Mouse (Mus musculus): ENCODE measurements at regions not wholly inside any gene's neighbourhood (a gene's known extent, or its start where the extent isn't known, plus 50 kb on each side); places are given as distances from the start of the nearest gene placed in this dataset.

DNA sequence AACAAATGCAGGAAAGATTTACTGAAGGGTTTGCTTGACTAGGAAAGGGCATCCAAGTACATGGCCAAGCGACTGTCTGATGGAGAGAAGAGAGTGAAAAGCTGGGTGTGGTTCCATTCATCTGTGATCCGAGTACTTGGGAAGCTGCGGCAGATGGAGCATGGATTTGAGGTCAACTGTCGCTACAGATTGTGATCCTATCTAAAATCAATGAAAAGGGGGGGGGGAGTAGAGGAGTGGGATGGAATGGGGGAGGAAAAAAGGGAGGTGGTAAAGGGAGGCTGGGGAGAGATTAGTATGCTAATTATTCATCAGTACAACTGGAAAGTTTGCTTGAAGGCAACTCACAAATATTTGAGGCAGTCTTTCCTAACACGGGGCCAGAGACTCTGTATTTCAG, 213.4 kb downstream of the Dyrk2 start:
- Histone ChIP-seq H3K4me1 (replicated peaks; ENCODE audit: control insufficient read depth, insufficient read depth, low read length) (no peaks in the 10 kb centered on the region), H3K9me3 (ENCODE audit: control insufficient read depth, low read length) (no peaks in the 10 kb centered on the region), H3K27me3 (ENCODE audit: control insufficient read depth, insufficient read depth, low read length) (no peaks in the 10 kb centered on the region), H3K27ac (no peak overlapping the region), H3K36me3 (replicated peaks; ENCODE audit: control insufficient read depth, insufficient read depth) (no peaks in the 10 kb centered on the region), H3K4me2 (replicated peaks) (no peak overlapping the region), H3K4me3 (replicated peaks; ENCODE audit: low read length) (no peak overlapping the region), H3K9ac (no peak overlapping the region)
- 82% methylated on average over 5 of the region's 5 CpGs for WGBS
- ATAC-seq (ENCODE audit: low FRiP score) (no peak), DNase-seq (ENCODE audit: low spot score) (no peak)

DNA sequence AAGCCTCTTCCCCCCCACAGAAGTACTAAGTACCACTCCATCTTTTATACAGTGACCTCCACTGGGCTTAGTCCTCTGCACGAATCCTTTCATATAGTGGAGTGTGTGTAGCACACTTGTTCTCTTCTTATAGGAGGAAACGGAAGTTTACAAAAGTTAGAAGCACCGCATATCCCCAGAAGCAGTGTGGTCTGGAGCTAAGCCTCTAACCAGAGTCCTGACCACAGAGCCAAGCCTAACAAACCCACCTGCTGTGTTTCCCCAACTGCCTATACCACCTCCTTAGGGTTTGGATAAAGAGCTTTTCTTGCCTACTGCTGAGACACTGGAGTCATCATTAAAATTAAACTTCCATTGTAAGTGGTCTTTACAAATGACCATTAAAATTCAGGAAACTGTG, 204.0 kb downstream of the Dyrk2 start:
- 59% methylated on average over 3 of the region's 3 CpGs for WGBS

DNA sequence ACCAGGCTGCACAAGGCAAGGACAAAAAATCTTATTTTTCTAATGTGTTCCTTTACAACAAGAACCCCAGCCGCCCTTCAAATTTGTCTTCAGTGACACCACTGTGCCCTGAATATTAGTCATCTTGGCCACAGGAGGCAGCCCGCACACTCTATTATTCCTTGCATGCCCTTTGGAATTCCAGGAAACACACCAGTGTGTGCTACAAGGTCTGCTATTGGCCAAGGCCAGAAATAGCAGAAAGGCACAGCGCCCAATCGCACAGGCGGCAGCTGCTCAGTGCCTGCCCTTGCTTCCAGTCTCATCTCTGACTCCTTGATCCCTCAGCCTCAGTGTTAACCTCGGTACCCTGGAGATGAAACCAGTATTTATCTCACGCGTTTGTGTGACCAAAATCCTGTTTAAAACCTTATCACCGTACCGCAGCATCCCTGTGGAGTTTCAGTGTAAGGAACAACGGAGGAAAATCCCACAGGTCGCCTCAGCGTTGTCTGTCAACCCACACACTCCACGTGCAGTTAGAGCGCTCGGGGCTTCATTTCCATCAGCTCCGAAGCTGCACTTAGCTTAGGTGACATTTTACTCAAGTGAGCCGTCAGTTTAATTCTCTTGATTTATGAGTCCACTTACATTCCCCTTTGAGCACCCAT, 194.1 kb downstream of the Dyrk2 start:
- H3K36me3 ChIP-seq (replicated peaks; ENCODE audit: control insufficient read depth, insufficient read depth): no peaks in the 10 kb centered on the region
- peak overlapping the region; percentile 48 for H3K4me2 ChIP-seq (replicated peaks)
- H3K27me3 ChIP-seq (ENCODE audit: control insufficient read depth, insufficient read depth, low read length): no peaks in the 10 kb centered on the region
- peaks cover 13% of the 10 kb centered on the region for H3K4me1 ChIP-seq (replicated peaks; ENCODE audit: control insufficient read depth, insufficient read depth, low read length)
- DNase-seq (ENCODE audit: low spot score): peak; percentile 37
- peak overlapping the region; percentile 26; the same call in 1 of the 2 replicates for H3K27ac ChIP-seq
- peak; percentile 75 for ATAC-seq (ENCODE audit: low FRiP score)
- 35% methylated on average over 18 of the region's 18 CpGs for WGBS
- H3K9ac ChIP-seq: no peak overlapping the region
- H3K4me3 ChIP-seq (replicated peaks; ENCODE audit: low read length): peak overlapping the region; percentile 11
- H3K9me3 ChIP-seq (ENCODE audit: control insufficient read depth, low read length): peaks cover 8% of the 10 kb centered on the region; the same call in 1 of the 2 replicates

More for the DNA sequence above, 204.0 kb downstream of the Dyrk2 start:
- Histone ChIP-seq H3K27me3 (ENCODE audit: control insufficient read depth, insufficient read depth, low read length) (no peaks in the 10 kb centered on the region), H3K9ac (no peak overlapping the region), H3K9me3 (ENCODE audit: control insufficient read depth, low read length) (no peaks in the 10 kb centered on the region), H3K4me1 (replicated peaks; ENCODE audit: control insufficient read depth, insufficient read depth, low read length) (no peaks in the 10 kb centered on the region), H3K4me3 (replicated peaks; ENCODE audit: low read length) (no peak overlapping the region), H3K27ac (no peak overlapping the region), H3K36me3 (replicated peaks; ENCODE audit: control insufficient read depth, insufficient read depth) (no peaks in the 10 kb centered on the region), H3K4me2 (replicated peaks) (no peak overlapping the region)
- no peak for DNase-seq (ENCODE audit: low spot score)
- no peak for ATAC-seq (ENCODE audit: low FRiP score)

DNA sequence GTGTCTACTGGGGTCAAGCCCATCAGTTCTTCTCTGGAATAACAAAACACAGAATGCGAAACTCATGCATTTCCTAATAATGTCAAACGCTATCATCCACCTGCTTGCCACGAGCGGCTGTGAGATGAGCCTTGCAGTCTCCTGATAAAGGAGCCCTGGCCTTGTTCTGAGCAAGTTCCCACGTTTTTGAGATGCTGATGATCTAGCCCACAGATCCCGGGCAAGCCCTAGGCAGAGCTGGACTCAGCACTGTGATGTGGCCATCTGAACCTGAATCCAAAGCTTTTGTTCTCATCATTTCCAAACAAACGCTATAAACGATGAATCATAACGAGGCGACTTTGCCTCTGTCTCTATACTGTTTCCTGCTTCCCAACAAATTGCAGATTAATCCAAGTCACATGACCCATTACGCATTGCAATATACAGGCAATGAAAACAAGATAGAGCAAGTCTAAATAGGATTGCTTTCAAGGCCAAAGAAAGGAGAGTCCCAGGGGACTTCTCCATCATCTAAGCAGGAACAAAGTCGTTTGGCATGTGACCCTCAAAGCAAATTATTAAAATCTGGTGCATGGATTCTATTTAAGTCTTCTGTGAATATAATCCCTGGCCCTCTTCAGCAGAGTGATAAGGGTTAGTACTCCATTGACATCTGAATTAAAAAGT, 191.1 kb downstream of the Dyrk2 start:
- 54% methylated on average over 12 of the region's 12 CpGs for WGBS

DNA sequence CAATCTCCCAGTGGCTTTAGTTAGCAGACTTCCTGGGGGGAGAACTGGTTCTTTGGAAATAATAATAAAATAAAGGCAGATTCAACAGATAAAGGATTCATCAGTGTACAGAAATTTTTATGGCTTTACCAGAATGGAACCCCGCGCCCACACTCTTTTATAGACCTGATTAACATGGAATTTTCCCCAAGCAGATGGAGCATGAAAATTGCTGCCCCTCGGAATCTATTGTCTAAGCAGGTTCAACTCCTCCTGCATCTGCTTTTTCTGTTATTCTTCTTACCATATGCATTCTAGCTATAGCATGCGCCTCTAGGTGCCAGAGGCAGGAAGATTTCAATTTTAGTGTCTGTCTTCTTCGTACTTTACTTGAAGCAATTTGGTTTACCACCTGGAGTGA, 190.5 kb downstream of the Dyrk2 start:
- Histone ChIP-seq H3K4me1 (replicated peaks; ENCODE audit: control insufficient read depth, insufficient read depth, low read length) (peaks cover 13% of the 10 kb centered on the region), H3K36me3 (replicated peaks; ENCODE audit: control insufficient read depth, insufficient read depth) (no peaks in the 10 kb centered on the region), H3K27ac (no peak overlapping the region), H3K9ac (no peak overlapping the region), H3K4me2 (replicated peaks) (no peak overlapping the region), H3K27me3 (ENCODE audit: control insufficient read depth, insufficient read depth, low read length) (no peaks in the 10 kb centered on the region), H3K4me3 (replicated peaks; ENCODE audit: low read length) (no peak overlapping the region), H3K9me3 (ENCODE audit: control insufficient read depth, low read length) (no peaks in the 10 kb centered on the region)
- WGBS: 43% methylated on average over 5 of the region's 5 CpGs
- no peak for ATAC-seq (ENCODE audit: low FRiP score)
- DNase-seq (ENCODE audit: low spot score): no peak

More for the DNA sequence above, 191.1 kb downstream of the Dyrk2 start:
- H3K9ac ChIP-seq: no peak overlapping the region
- no peaks in the 10 kb centered on the region for H3K27me3 ChIP-seq (ENCODE audit: control insufficient read depth, insufficient read depth, low read length)
- no peak overlapping the region for H3K4me2 ChIP-seq (replicated peaks)
- H3K9me3 ChIP-seq (ENCODE audit: control insufficient read depth, low read length): no peaks in the 10 kb centered on the region
- ATAC-seq (ENCODE audit: low FRiP score) (0 out of 2 replicates have a peak, but pooled peaks have one; percentile 34), DNase-seq (ENCODE audit: low spot score) (no peak)
- peak overlapping the region; percentile 21 for H3K27ac ChIP-seq
- no peaks in the 10 kb centered on the region for H3K36me3 ChIP-seq (replicated peaks; ENCODE audit: control insufficient read depth, insufficient read depth)
- H3K4me3 ChIP-seq (replicated peaks; ENCODE audit: low read length): no peak overlapping the region
- H3K4me1 ChIP-seq (replicated peaks; ENCODE audit: control insufficient read depth, insufficient read depth, low read length): peaks cover 13% of the 10 kb centered on the region

DNA sequence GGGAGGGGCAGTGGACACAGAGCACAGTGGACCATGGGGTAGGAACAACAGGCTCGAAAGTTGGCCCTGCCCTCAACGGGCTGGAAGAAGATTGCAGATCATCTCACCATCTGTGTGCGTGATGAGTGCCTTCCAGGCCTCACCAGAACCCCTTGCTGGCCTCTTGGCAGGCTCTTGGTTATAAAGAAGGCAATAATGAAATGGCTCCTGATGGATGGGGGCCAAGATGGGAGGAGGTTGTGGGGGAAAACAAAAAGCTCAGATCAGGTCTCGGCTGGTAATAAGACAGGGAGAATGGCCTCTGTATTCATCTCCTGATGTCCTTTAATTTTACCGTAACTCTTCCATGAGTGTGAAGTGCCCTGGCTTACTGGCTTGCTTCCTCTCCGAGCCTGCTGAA, 189.1 kb downstream of the Dyrk2 start:
- ATAC-seq (ENCODE audit: low FRiP score): no peak
- Histone ChIP-seq H3K9ac (no peak overlapping the region), H3K27me3 (ENCODE audit: control insufficient read depth, insufficient read depth, low read length) (no peaks in the 10 kb centered on the region), H3K9me3 (ENCODE audit: control insufficient read depth, low read length) (no peaks in the 10 kb centered on the region), H3K4me2 (replicated peaks) (no peak overlapping the region), H3K4me1 (replicated peaks; ENCODE audit: control insufficient read depth, insufficient read depth, low read length) (peaks cover 8% of the 10 kb centered on the region; the same call in 1 of the 2 replicates), H3K4me3 (replicated peaks; ENCODE audit: low read length) (no peak overlapping the region), H3K27ac (no peak overlapping the region), H3K36me3 (replicated peaks; ENCODE audit: control insufficient read depth, insufficient read depth) (no peaks in the 10 kb centered on the region)
- WGBS: 78% methylated on average over 6 of the region's 6 CpGs
- DNase-seq (ENCODE audit: low spot score): no peak

DNA sequence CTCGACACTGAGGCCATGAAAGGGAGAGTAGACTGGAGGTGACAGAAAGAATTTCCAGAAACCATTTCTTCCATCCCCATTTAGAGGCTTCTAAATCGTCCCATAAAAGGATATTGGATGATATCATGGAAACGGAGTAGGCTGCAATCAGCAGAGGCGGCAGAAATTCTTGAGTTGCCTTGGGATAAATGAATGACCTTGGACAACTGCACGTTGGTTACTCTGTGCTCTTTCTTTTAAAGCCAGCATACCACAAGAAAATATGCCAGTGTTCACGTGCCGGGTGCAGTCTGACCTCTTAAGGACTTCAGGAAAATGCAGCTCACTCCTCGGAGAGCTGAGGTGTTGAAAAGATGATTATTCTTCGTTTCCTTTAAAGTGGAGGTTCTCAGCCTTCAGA, 186.7 kb downstream of the Dyrk2 start:
- ATAC-seq (ENCODE audit: low FRiP score): no peak
- Histone ChIP-seq H3K27ac (no peak overlapping the region), H3K27me3 (ENCODE audit: control insufficient read depth, insufficient read depth, low read length) (no peaks in the 10 kb centered on the region)

DNA sequence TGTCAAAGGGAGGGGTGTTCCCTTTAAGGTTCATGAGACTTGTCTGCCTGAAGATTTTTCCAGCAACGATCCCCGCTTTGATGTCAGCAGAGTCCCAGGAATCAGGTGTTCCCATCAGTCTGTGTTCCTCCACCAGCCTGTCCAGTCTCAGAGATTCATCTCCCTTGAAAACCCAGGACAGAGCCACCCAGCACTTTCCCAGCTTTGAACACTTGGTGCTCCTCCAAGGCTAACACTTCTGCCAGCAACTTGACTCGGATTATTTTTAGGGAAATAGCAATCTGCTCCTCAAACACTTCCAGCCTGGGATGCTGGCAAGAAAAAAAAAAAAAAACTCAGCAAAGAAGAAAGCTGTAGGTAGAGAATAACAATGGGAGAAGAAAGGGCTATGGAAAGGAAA, 170.7 kb downstream of the Dyrk2 start:
- DNase-seq (ENCODE audit: low spot score) (no peak), ATAC-seq (ENCODE audit: low FRiP score) (no peak)
- H3K27ac ChIP-seq: no peak overlapping the region
- no peak overlapping the region for H3K9ac ChIP-seq
- H3K27me3 ChIP-seq (ENCODE audit: control insufficient read depth, insufficient read depth, low read length): no peaks in the 10 kb centered on the region
- no peak overlapping the region for H3K4me2 ChIP-seq (replicated peaks)
- no peaks in the 10 kb centered on the region for H3K4me1 ChIP-seq (replicated peaks; ENCODE audit: control insufficient read depth, insufficient read depth, low read length)
- H3K4me3 ChIP-seq (replicated peaks; ENCODE audit: low read length): no peak overlapping the region
- no peaks in the 10 kb centered on the region for H3K9me3 ChIP-seq (ENCODE audit: control insufficient read depth, low read length)
- no peaks in the 10 kb centered on the region for H3K36me3 ChIP-seq (replicated peaks; ENCODE audit: control insufficient read depth, insufficient read depth)
- WGBS: 82% methylated on average over 3 of the region's 3 CpGs

More for the DNA sequence above, 186.7 kb downstream of the Dyrk2 start:
- Histone ChIP-seq H3K4me3 (replicated peaks; ENCODE audit: low read length) (no peak overlapping the region), H3K36me3 (replicated peaks; ENCODE audit: control insufficient read depth, insufficient read depth) (no peaks in the 10 kb centered on the region), H3K4me1 (replicated peaks; ENCODE audit: control insufficient read depth, insufficient read depth, low read length) (no peaks in the 10 kb centered on the region; the same call in 1 of the 2 replicates), H3K4me2 (replicated peaks) (no peak overlapping the region), H3K9me3 (ENCODE audit: control insufficient read depth, low read length) (no peaks in the 10 kb centered on the region), H3K9ac (no peak overlapping the region)
- WGBS: 81% methylated on average over 9 of the region's 9 CpGs
- DNase-seq (ENCODE audit: low spot score): no peak

DNA sequence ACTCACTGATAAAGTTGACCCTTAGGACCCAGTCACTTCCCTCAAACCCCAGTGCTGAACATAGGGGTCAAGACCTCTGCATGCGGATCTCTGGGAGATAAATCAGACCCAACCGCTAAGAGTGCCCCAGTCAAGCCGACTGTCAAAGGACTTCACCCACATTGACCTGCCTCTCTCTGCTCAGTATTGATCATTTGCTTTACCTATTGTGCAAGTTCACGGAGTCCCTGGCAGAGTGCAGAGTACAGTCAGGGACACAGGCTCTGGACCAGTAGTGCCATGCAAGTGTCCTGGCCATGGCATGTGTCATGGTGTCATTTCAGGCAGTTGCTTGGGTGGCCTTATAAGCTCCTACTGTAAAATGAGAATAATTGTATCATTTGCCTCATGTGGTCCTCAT, 169.9 kb downstream of the Dyrk2 start:
- H3K4me1 ChIP-seq (replicated peaks; ENCODE audit: control insufficient read depth, insufficient read depth, low read length): no peaks in the 10 kb centered on the region
- H3K27me3 ChIP-seq (ENCODE audit: control insufficient read depth, insufficient read depth, low read length): no peaks in the 10 kb centered on the region
- DNase-seq (ENCODE audit: low spot score) (no peak), ATAC-seq (ENCODE audit: low FRiP score) (no peak)
- H3K27ac ChIP-seq: no peak overlapping the region
- no peaks in the 10 kb centered on the region for H3K9me3 ChIP-seq (ENCODE audit: control insufficient read depth, low read length)
- no peak overlapping the region for H3K9ac ChIP-seq
- no peak overlapping the region for H3K4me2 ChIP-seq (replicated peaks)
- H3K4me3 ChIP-seq (replicated peaks; ENCODE audit: low read length): no peak overlapping the region
- 89% methylated on average over 4 of the region's 4 CpGs for WGBS
- no peaks in the 10 kb centered on the region for H3K36me3 ChIP-seq (replicated peaks; ENCODE audit: control insufficient read depth, insufficient read depth)

Data from hindbrain, embryonic 14.5 days (tissue).